In genomic region chr2:170877515-170877914, GRCm38 (mm10) we compare ENCODE assay signal across 9 mouse cellular contexts.
A peak's percentile ranks its signal among the peaks of the same experiment; 100 is the strongest.
DNase-seq lines count a peak whose midpoint lies in the region; ATAC-seq and TF ChIP-seq lines count a peak whose summit lies in the region.
"Had no signal": no experiment of that assay in that cellular context is flagged by ENCODE, and none has a peak within 500 bp of the region (broad histone marks: within the 10 kb centered on the region; RNA-seq: fewer than 3 reads in every experiment).

No protein-coding gene starts in this region.

- 0 out of 2 replicates have a peak overlapping the region, but pooled peaks have one; percentile 23 for H3K27ac ChIP-seq in hindbrain, embryonic 13.5 days
- H3K27ac ChIP-seq: macrophage had no signal

- H3K36me3 ChIP-seq in hindbrain, embryonic 13.5 days = 0 out of 2 replicates have a peak, but pooled peaks cover 3% of the 10 kb centered on the region

- no peaks in the 10 kb centered on the region for H3K9me3 ChIP-seq in hindbrain, embryonic 13.5 days

- in situ Hi-C loops in Patski (cut with MboI; ENCODE audit: low pct_unique_long_range_greater_than_20kb) = loop anchor here (10.0 kb wide), 1 partner anchor 1337 kb away; no protein-coding TSS in a partner anchor

- under 1% methylated on average over 4 of the region's 4 CpGs for WGBS in hindbrain, embryonic 13.5 days

- TF ChIP-seq CTCF in Patski (IDR thresholded peaks at IDR 0.05) = peak; percentile 87

- DNase-seq in Patski (ENCODE audit: low read depth, low spot score) = peak; percentile 3
- peak; percentile 82 for DNase-seq in cerebellum, adult 9-10 months
- peak; percentile 52 to 94 for DNase-seq in frontal cortex, adult 2 months (ENCODE audit: extremely low spot score in 1 of 2, low spot score in 1 of 2)
- DNase-seq in layer of hippocampus, postnatal 10 days (ENCODE audit: low spot score in 2 of 2) = peak; percentile 88 to 92
- DNase-seq in lung, postnatal 36 days = peak; percentile 90
- DNase-seq in right cerebral cortex, adult 2 months (ENCODE audit: low spot score in 2 of 2) = peak; percentile 84 to 91
- peak; percentile 86 for DNase-seq in urinary bladder, postnatal 25 days (ENCODE audit: low spot score)

- no peak overlapping the region for H3K4me3 ChIP-seq in hindbrain, embryonic 13.5 days

- peaks cover 23% of the 10 kb centered on the region for H3K4me1 ChIP-seq in hindbrain, embryonic 13.5 days (replicated peaks)

- H3K27me3 ChIP-seq in Patski = peaks cover 1% of the 10 kb centered on the region
- H3K27me3 ChIP-seq in hindbrain, embryonic 13.5 days = no peaks in the 10 kb centered on the region

- POLR2A ChIA-PET in Patski (lab: Charles Lee) = no interaction called here

- no peak overlapping the region for H3K9ac ChIP-seq in hindbrain, embryonic 13.5 days

- no peak overlapping the region for H3K4me2 ChIP-seq in hindbrain, embryonic 13.5 days

- peak; percentile 86 for ATAC-seq in Patski
- peak; percentile 68 for ATAC-seq in hindbrain, embryonic 13.5 days (ENCODE audit: low FRiP score)

- CTCF ChIA-PET in Patski (lab: Charles Lee) = interaction anchor here (0.9 to 1.6 kb wide), 5 partner anchors 357 to 1344 kb away, joined by 3 to 4 read pairs (median 3); no protein-coding TSS in a partner anchor

Comparison
In these comparisons a context has a peak if more than half of its experiments do, and no peak if none do; other contexts are left out.
1. DNase-seq: peak in every context shown above with its lines; median percentile 90 in layer of hippocampus, postnatal 10 days; 90 in lung, postnatal 36 days; 88 in right cerebral cortex, adult 2 months; 86 in urinary bladder, postnatal 25 days; 82 in cerebellum, adult 9-10 months; 73 in frontal cortex, adult 2 months; 3 in Patski.